Mouse (Mus musculus) intestine, embryonic 14.5 days (tissue): ENCODE measurements around the gene Angel2. TPM values are rescaled to one million over a fixed set of nuclear protein-coding genes. Genes with fewer than 3 reads are reported as not detected.

Experiments used
- ATAC-seq: fragments of 200-750 bp; cut with Nextera tagmentation; replicated peaks from 2 replicates; pipeline ENCODE4 v1.8.0; 2017; ENCODE audit warnings: low read depth, moderate number of reproducible peaks, moderate TSS enrichment, moderate library complexity; ENCODE audit not compliant: low FRiP score, low TSS enrichment
- DNase-seq: peaks from one replicate; pipeline ENCODE4 v3.0.0-alpha.2; 2018; ENCODE audit warnings: low spot score
- H3K27ac ChIP-seq: fragments of 300-500 bp; sonication (generic); 2 replicates; pipeline ENCODE4 v1.5.1; 2014; ENCODE audit warnings: low read depth, mild to moderate bottlenecking, control low read depth
- H3K27me3 ChIP-seq: fragments of 300-500 bp; sonication (generic); replicated peaks from 2 replicates; pipeline ENCODE4 v1.6.1; 2014; ENCODE audit warnings: low read length, control low read depth; ENCODE audit not compliant: control insufficient read depth, insufficient read depth
- H3K36me3 ChIP-seq: fragments of 300-500 bp; sonication (generic); 2 replicates; pipeline ENCODE4 v1.6.1; 2014; ENCODE audit warnings: low read length, control low read depth; ENCODE audit not compliant: control insufficient read depth, insufficient read depth
- H3K4me1 ChIP-seq: fragments of 300-500 bp; sonication (generic); replicated peaks from 2 replicates; pipeline ENCODE4 v1.6.1; 2014; ENCODE audit warnings: low read length, control low read depth, mixed read lengths; ENCODE audit not compliant: control insufficient read depth, insufficient read depth
- H3K4me2 ChIP-seq: fragments of 300-500 bp; sonication (generic); 2 replicates; pipeline ENCODE4 v1.6.1; 2014; ENCODE audit warnings: low read length
- H3K4me3 ChIP-seq: fragments of 300-500 bp; sonication (generic); 2 replicates; pipeline ENCODE4 v1.5.1; 2014; ENCODE audit warnings: low read depth, low read length, control low read depth, mixed read lengths
- H3K9ac ChIP-seq: fragments of 300-500 bp; sonication (generic); 2 replicates; pipeline ENCODE4 v1.6.1; 2014; ENCODE audit warnings: mild to moderate bottlenecking, low read length
- H3K9me3 ChIP-seq: fragments of 300-500 bp; sonication (generic); 2 replicates; pipeline ENCODE4 v1.6.1; 2016; ENCODE audit warnings: low read length, control low read depth; ENCODE audit not compliant: control insufficient read depth
- whole genome bisulfite sequencing: fragments of 180-500 bp; shearing (Covaris S2); extraction: QIAGEN DNeasy Blood & Tissue Kit; methylation state at CpG from one replicate; pipeline ENCODE4 v1.1.7; 2014; 5-methylcytosine and 5-hydroxymethylcytosine counted together
- polyA plus RNA-seq: library from polyadenylated mRNA; unstranded; fragments of >200 nt; fragmentation: Nextera tagmentation; extraction: Ambion mirVana; gene quantifications from 2 replicates; pipeline ENCODE4 v1.2.1, GENCODE M21; 2014

Gene Angel2
- polyA plus RNA-seq, 1 experiment from 2014 or later, result 37.0 TPM

DNA sequence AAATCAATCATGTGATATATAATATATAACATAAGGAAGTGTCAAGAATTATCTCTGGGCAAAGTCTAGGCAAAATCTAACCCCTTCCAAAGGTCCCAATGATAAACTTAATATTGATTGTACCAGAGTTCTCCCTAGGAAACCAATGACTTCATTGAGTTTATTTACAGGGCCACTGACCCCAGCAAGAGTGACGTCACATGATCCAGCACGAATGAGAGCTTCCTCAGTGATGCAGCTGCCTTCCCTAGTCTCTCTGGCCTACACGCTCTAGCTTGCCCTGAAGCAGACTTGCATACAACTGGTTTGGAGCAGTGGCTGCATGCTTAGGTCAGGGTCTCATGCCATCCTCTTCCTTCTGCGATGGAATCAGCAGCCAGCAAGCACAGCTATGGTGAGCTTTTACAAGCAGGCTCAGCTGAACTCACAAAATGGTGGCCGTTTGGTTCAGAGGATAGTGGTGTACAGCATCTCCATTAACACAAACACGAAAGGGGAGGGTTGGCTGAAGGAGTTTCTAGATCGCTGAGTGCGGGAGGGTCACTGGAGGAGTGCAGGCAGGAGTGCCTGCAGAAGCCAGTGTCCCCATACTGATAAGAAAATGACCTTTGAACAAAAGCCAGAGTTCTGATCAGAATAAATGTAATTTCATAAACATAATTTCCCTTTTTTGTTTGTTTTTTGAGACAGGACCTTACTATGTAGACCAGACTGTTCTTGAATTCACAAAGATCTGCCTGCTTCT lies 5.0 kb upstream of the Angel2 start:
- H3K4me1 ChIP-seq, result no peaks in the 10 kb centered on the region
- 60% methylated on average over 8 of the region's 8 CpGs for WGBS
- H3K9ac ChIP-seq, result no peak overlapping the region
- H3K9me3 ChIP-seq, result no peaks in the 10 kb centered on the region
- no peak overlapping the region for H3K4me3 ChIP-seq
- H3K27me3 ChIP-seq, result no peaks in the 10 kb centered on the region
- no peak overlapping the region for H3K27ac ChIP-seq
- no peaks in the 10 kb centered on the region for H3K36me3 ChIP-seq
- no peak overlapping the region for H3K4me2 ChIP-seq
- ATAC-seq (0 out of 2 replicates have a peak, but pooled peaks have one; percentile 32), DNase-seq (no peak)

DNA sequence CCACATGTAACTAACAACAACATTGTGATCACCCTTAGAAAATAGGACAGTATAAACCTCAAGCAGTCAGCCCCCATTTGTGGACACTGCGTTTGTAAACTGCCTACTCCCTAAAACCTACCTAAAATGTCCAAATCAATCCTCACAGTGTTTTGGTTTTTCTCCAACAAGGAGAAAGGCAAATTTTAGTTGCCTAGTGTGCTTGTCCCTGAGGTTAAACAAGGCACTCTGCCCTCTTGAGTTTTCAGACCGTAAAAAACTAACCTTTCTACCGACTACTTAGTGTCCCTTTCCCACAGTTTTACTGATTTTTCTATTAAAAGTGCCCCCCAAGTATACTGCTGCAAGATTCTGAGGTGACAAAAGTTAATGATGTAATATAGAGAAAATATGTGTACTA lies 2.4 kb downstream of the Angel2 start:
- H3K4me2 ChIP-seq, result peak overlapping the region; percentile 85
- no peaks in the 10 kb centered on the region for H3K9me3 ChIP-seq
- peak overlapping the region; percentile 74 for H3K4me3 ChIP-seq
- peaks cover 21% of the 10 kb centered on the region for H3K4me1 ChIP-seq
- H3K36me3 ChIP-seq, result no peaks in the 10 kb centered on the region
- no peaks in the 10 kb centered on the region for H3K27me3 ChIP-seq
- ATAC-seq (no peak), DNase-seq (no peak)
- WGBS, result 86% methylated on average over 3 of the region's 3 CpGs
- no peak overlapping the region for H3K27ac ChIP-seq
- H3K9ac ChIP-seq, result no peak overlapping the region; the same call in 1 of the 2 replicates

- ATAC-seq, result peak; percentile 7
- no peaks in the 10 kb centered on the region for H3K9me3 ChIP-seq
- peak overlapping the region; percentile 85 for H3K4me2 ChIP-seq
- peak overlapping the region; percentile 98 for H3K27ac ChIP-seq
- peaks cover 21% of the 10 kb centered on the region for H3K4me1 ChIP-seq
- no peak for DNase-seq
- 13% methylated on average over 16 of the region's 16 CpGs for WGBS
- no peaks in the 10 kb centered on the region for H3K27me3 ChIP-seq
- H3K9ac ChIP-seq, result peak overlapping the region; percentile 88
- H3K36me3 ChIP-seq, result 0 out of 2 replicates have a peak, but pooled peaks cover under 1% of the 10 kb centered on the region
- peak overlapping the region; percentile 74 for H3K4me3 ChIP-seq
Measured at GRCm38 (mm10) chr1:190927751-190928369, 2.9 kb downstream of the Angel2 start.

DNA sequence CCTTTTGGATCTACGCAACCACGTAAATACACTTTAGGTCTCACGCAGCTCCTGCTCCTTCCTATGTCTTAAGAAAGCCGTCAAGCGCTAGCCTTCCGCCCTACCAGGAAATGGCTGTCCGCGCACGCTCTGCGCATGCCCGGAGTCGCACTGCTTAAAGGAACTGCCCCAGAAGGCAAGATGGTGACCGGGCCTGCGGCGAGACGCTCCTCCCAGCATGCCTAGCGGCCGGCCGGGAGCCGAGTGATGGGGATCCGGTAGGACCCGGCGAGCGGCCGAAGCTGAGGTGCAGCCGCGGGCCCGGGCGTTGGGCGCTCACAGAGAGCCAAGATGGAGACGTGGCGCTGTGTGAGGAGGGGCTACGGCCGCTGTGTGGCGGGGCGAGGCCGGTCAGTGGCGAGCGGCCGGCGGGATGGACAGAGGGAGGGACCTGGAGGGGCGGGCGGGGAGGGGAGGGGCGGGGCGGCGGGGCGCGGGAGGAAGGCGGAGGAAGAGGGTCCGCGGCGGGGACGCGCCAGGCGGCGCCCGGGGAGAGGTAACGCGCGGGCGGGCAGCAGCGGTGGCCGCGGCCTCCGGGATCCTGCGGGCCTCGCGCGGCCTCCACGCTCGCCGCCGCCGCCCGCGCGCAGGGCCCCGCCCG lies 3.6 kb downstream of the Angel2 start:
- DNase-seq (peak; percentile 98), ATAC-seq (peak; percentile 96)
- peaks cover 21% of the 10 kb centered on the region for H3K4me1 ChIP-seq
- peak overlapping the region; percentile 98 for H3K27ac ChIP-seq
- under 1% methylated on average over 37 of the region's 79 CpGs for WGBS
- no peaks in the 10 kb centered on the region for H3K27me3 ChIP-seq
- H3K36me3 ChIP-seq, result 0 out of 2 replicates have a peak, but pooled peaks cover 5% of the 10 kb centered on the region
- peak overlapping the region; percentile 88 for H3K9ac ChIP-seq
- H3K9me3 ChIP-seq, result no peaks in the 10 kb centered on the region
- peak overlapping the region; percentile 85 for H3K4me2 ChIP-seq
- H3K4me3 ChIP-seq, result peak overlapping the region; percentile 74

DNA sequence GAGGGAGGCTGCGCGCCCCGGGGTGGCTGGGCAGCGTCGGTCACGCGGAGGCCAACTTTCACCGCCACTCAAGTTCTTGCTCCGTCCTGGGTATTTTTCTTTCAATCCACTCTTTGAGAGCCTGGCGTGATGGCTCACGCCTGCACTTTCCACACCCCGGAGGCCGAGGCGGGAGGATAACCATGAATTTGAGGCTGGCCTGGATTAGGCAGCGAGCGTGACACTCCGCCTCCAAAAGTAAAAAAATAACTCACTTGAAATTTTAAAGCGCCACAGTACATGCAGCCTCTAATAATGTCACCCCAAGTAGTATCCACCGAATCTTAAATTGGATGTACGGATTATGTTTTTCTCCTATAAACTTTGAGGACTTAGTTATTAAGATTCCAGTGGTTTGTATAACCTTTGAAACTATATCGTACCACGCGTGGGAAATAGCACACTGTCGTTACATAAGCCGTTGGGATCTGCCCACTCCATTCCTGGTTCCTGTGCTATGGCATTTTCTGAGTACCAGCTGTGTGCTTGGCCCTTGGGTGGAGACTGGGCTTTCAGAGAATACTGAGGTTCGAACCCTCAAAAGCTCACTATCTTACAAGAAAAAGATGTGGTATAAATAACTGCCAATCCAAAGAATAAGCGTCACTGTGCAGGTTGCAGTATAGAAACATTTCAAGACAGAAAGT lies 4.2 kb downstream of the Angel2 start:
- peak overlapping the region; percentile 70 for H3K4me2 ChIP-seq
- peak overlapping the region; percentile 74 for H3K4me3 ChIP-seq
- WGBS, result 5% methylated on average over 27 of the region's 27 CpGs
- peaks cover 21% of the 10 kb centered on the region for H3K4me1 ChIP-seq
- H3K27ac ChIP-seq, result peak overlapping the region; percentile 98
- peak; percentile 81 for DNase-seq
- H3K36me3 ChIP-seq, result peaks cover 11% of the 10 kb centered on the region
- H3K9me3 ChIP-seq, result no peaks in the 10 kb centered on the region
- H3K27me3 ChIP-seq, result no peaks in the 10 kb centered on the region
- no peak; the same call in 1 of the 2 replicates for ATAC-seq
- peak overlapping the region; percentile 88 for H3K9ac ChIP-seq

- 34% methylated on average over 6 of the region's 6 CpGs for WGBS
- Histone ChIP-seq H3K27me3 (no peaks in the 10 kb centered on the region), H3K4me1 (peaks cover 21% of the 10 kb centered on the region), H3K4me3 (peak overlapping the region; percentile 74; the same call in 1 of the 2 replicates), H3K9me3 (no peaks in the 10 kb centered on the region), H3K9ac (peak overlapping the region; percentile 30; the same call in 1 of the 2 replicates), H3K27ac (peak overlapping the region; percentile 64), H3K4me2 (peak overlapping the region; percentile 70), H3K36me3 (peaks cover 21% of the 10 kb centered on the region)
- ATAC-seq (no peak), DNase-seq (no peak)
Measured at GRCm38 (mm10) chr1:190930181-190930580, 5.3 kb downstream of the Angel2 start.

GRCm38 (mm10) chr1:190939803-190940202 lies 14.9 kb downstream of the Angel2 start:
- no peaks in the 10 kb centered on the region for H3K27me3 ChIP-seq
- DNase-seq, result no peak
- no peak overlapping the region for H3K4me2 ChIP-seq
- WGBS, result 93% methylated on average over 7 of the region's 7 CpGs
- H3K27ac ChIP-seq, result no peak overlapping the region
- H3K36me3 ChIP-seq, result peaks cover 87% of the 10 kb centered on the region
- H3K4me3 ChIP-seq, result no peak overlapping the region
- no peak for ATAC-seq
- H3K9me3 ChIP-seq, result no peaks in the 10 kb centered on the region
- H3K4me1 ChIP-seq, result no peaks in the 10 kb centered on the region
- H3K9ac ChIP-seq, result no peak overlapping the region

GRCm38 (mm10) chr1:190944109-190944760 lies 19.3 kb downstream of the Angel2 start:
- no peak overlapping the region for H3K4me3 ChIP-seq
- ATAC-seq (peak; percentile 63; the same call in 1 of the 2 replicates), DNase-seq (peak; percentile 86)
- no peak overlapping the region for H3K9ac ChIP-seq
- no peaks in the 10 kb centered on the region for H3K9me3 ChIP-seq
- H3K4me2 ChIP-seq, result no peak overlapping the region
- H3K27me3 ChIP-seq, result no peaks in the 10 kb centered on the region
- H3K27ac ChIP-seq, result no peak overlapping the region
- peaks cover 95% of the 10 kb centered on the region for H3K36me3 ChIP-seq
- 47% methylated on average over 6 of the region's 6 CpGs for WGBS
- no peaks in the 10 kb centered on the region for H3K4me1 ChIP-seq
